Comparison of ENCODE assay signal across 9 mouse cellular contexts in genomic region chr15:103034043-103034806, GRCm38 (mm10). TPM values are rescaled to one million over a fixed set of nuclear protein-coding genes. Genes with fewer than 3 reads are reported as not detected.
DNase-seq lines count a peak whose midpoint lies in the region; ATAC-seq and TF ChIP-seq lines count a peak whose summit lies in the region.
"Had no signal": no experiment of that assay in that cellular context is flagged by ENCODE, and none has a peak within 500 bp of the region (broad histone marks: within the 10 kb centered on the region; RNA-seq: fewer than 3 reads in every experiment).

No protein-coding gene starts in this region.

- peak; percentile 56 to 83 for DNase-seq in adrenal gland, adult (ENCODE audit: inconsistent age in 2 of 2, low spot score in 1 of 2)
- no peak for DNase-seq in adrenal gland, adult 8-10 months
- no peak for DNase-seq in midbrain, embryonic 10.5 days (ENCODE audit: low spot score)
- DNase-seq in limb, embryonic 10.5 days (ENCODE audit: low spot score), result peak; percentile 62
- no peak for DNase-seq in stomach, postnatal 0 days (ENCODE audit: low spot score)
- DNase-seq in MN1 (ENCODE audit: low spot score), result no peak
- DNase-seq in cerebellum, adult 2 months, result no peak

- under 1% methylated on average over 24 of the region's 24 CpGs for WGBS in midbrain, embryonic 10.5 days
- 2% methylated on average over 24 of the region's 24 CpGs for WGBS in midbrain, embryonic 13.5 days
- WGBS in limb, embryonic 10.5 days, result 2% methylated on average over 24 of the region's 24 CpGs
- 3% methylated on average over 24 of the region's 24 CpGs for WGBS in stomach, postnatal 0 days
- WGBS in cerebellum, adult 2 months, result 1% methylated on average over 24 of the region's 24 CpGs

- peak overlapping the region; percentile 20 for H3K4me3 ChIP-seq in midbrain, embryonic 10.5 days
- H3K4me3 ChIP-seq in midbrain, embryonic 13.5 days (replicated peaks), result no peak overlapping the region
- peak overlapping the region; percentile 54 for H3K4me3 ChIP-seq in limb, embryonic 10.5 days
- H3K4me3 ChIP-seq in stomach, postnatal 0 days (ENCODE audit: low read depth, low read length), result peak overlapping the region; percentile 67
- H3K4me3 ChIP-seq in cerebellum, adult 2 months (replicated peaks; ENCODE audit: insufficient read depth, low read depth, low read length), result no peak overlapping the region
- H3K4me3 ChIP-seq: erythroblast, embryonic 14.5 days had no signal

- TF ChIP-seq CTCF in stomach, postnatal 0 days (IDR thresholded peaks at IDR 0.05; ENCODE audit: low read depth), result no peak
- no peak for TF ChIP-seq CTCF in cerebellum, adult 2 months (IDR thresholded peaks at IDR 0.05; ENCODE audit: borderline replicate concordance, insufficient read depth, low read depth, low read length)

- no peak for TF ChIP-seq POLR2A in cerebellum, adult 2 months (IDR thresholded peaks at IDR 0.05; ENCODE audit: borderline replicate concordance, insufficient read depth, low read length)

- no peak overlapping the region for H3K9ac ChIP-seq in midbrain, embryonic 13.5 days (replicated peaks)
- H3K9ac ChIP-seq in stomach, postnatal 0 days (ENCODE audit: low read length), result peak overlapping the region; percentile 81

- peaks cover 100% of the 10 kb centered on the region for H3K27me3 ChIP-seq in midbrain, embryonic 10.5 days (ENCODE audit: low read depth, poor library complexity, severe bottlenecking)
- H3K27me3 ChIP-seq in midbrain, embryonic 13.5 days, result peaks cover 100% of the 10 kb centered on the region
- peaks cover 99% of the 10 kb centered on the region for H3K27me3 ChIP-seq in limb, embryonic 10.5 days (ENCODE audit: low read depth, poor library complexity, severe bottlenecking)
- no peaks in the 10 kb centered on the region for H3K27me3 ChIP-seq in stomach, postnatal 0 days (ENCODE audit: control insufficient read depth, insufficient read depth, low read length)
- peaks cover 5% of the 10 kb centered on the region; the same call in 1 of the 2 replicates for H3K27me3 ChIP-seq in cerebellum, adult 2 months (ENCODE audit: control insufficient read depth, insufficient read depth, low read length)

- no peak for TF ChIP-seq EP300 in stomach, postnatal 0 days (optimal IDR thresholded peaks at IDR 0.05)

- H3K36me3 ChIP-seq in midbrain, embryonic 10.5 days, result no peaks in the 10 kb centered on the region
- no peaks in the 10 kb centered on the region for H3K36me3 ChIP-seq in midbrain, embryonic 13.5 days
- no peaks in the 10 kb centered on the region for H3K36me3 ChIP-seq in limb, embryonic 10.5 days
- no peaks in the 10 kb centered on the region for H3K36me3 ChIP-seq in stomach, postnatal 0 days (ENCODE audit: control insufficient read depth, insufficient read depth, low read length)

- no peaks in the 10 kb centered on the region for H3K9me3 ChIP-seq in midbrain, embryonic 10.5 days (replicated peaks)
- H3K9me3 ChIP-seq in midbrain, embryonic 13.5 days, result no peaks in the 10 kb centered on the region
- H3K9me3 ChIP-seq in limb, embryonic 10.5 days (replicated peaks), result no peaks in the 10 kb centered on the region
- no peaks in the 10 kb centered on the region for H3K9me3 ChIP-seq in stomach, postnatal 0 days (ENCODE audit: control insufficient read depth, low read length)

- no peak overlapping the region for H3K27ac ChIP-seq in midbrain, embryonic 10.5 days (replicated peaks)
- no peak overlapping the region for H3K27ac ChIP-seq in midbrain, embryonic 13.5 days
- peak overlapping the region; percentile 86 for H3K27ac ChIP-seq in limb, embryonic 10.5 days
- H3K27ac ChIP-seq in stomach, postnatal 0 days (replicated peaks), result peak overlapping the region; percentile 85
- no peak overlapping the region for H3K27ac ChIP-seq in cerebellum, adult 2 months (ENCODE audit: insufficient read depth, low read length)

- ATAC-seq in midbrain, embryonic 13.5 days, result no peak
- ATAC-seq in stomach, postnatal 0 days (ENCODE audit: low FRiP score, low TSS enrichment), result peak; percentile 73

- H3K4me1 ChIP-seq in midbrain, embryonic 10.5 days, result peaks cover 8% of the 10 kb centered on the region; the same call in 1 of the 2 replicates
- peaks cover 5% of the 10 kb centered on the region; the same call in 1 of the 2 replicates for H3K4me1 ChIP-seq in midbrain, embryonic 13.5 days (replicated peaks)
- H3K4me1 ChIP-seq in limb, embryonic 10.5 days, result peaks cover 81% of the 10 kb centered on the region
- H3K4me1 ChIP-seq in stomach, postnatal 0 days (replicated peaks; ENCODE audit: control insufficient read depth, insufficient read depth), result no peaks in the 10 kb centered on the region
- H3K4me1 ChIP-seq in cerebellum, adult 2 months (ENCODE audit: control insufficient read depth, insufficient read depth, low read length), result no peaks in the 10 kb centered on the region

- H3K4me2 ChIP-seq in midbrain, embryonic 13.5 days (replicated peaks), result no peak overlapping the region; the same call in 1 of the 2 replicates
- H3K4me2 ChIP-seq in stomach, postnatal 0 days (replicated peaks; ENCODE audit: low read depth), result peak overlapping the region; percentile 68

RNA-seq across cellular contexts. Expression of gene Hoxc4, which starts 15.5 kb away (rescaled TPM):
- 10 to 100 TPM in 2 of 4 experiments, 1 to 10 TPM in 2; 5.0 to 17.9 (median 10.8) TPM for total RNA-seq in adrenal gland, adult 8-10 months (2022)
- polyA plus RNA-seq in midbrain, embryonic 10.5 days (2016; fragmentation: Nextera tagmentation; extraction: Ambion mirVana), result not detected in 2 replicates
- 0.10 and 0.11 TPM in 2 replicates for polyA plus RNA-seq in midbrain, embryonic 13.5 days (2015; fragmentation: Nextera tagmentation; extraction: Ambion mirVana)
- polyA plus RNA-seq in limb, embryonic 10.5 days (2016; fragmentation: Nextera tagmentation; extraction: Ambion mirVana), result 9.1 and 9.8 TPM in 2 replicates
- polyA plus RNA-seq in stomach, postnatal 0 days (2015; fragmentation: Nextera tagmentation; extraction: Ambion mirVana), result 9.6 and 10.4 TPM in 2 replicates
- 3.9 and 4.5 TPM in 2 replicates for polyA plus RNA-seq in cerebellum, adult 2 months (2012; rRNA removed)

RNA-seq across cellular contexts. Expression of gene Hoxc6, which starts 36.2 kb away (rescaled TPM):
- 10 to 100 TPM; 52.9 to 79.0 (median 59.6) TPM for total RNA-seq in adrenal gland, adult 8-10 months (2022)
- not detected in 2 replicates for polyA plus RNA-seq in midbrain, embryonic 10.5 days (2016; fragmentation: Nextera tagmentation; extraction: Ambion mirVana)
- polyA plus RNA-seq in midbrain, embryonic 13.5 days (2015; fragmentation: Nextera tagmentation; extraction: Ambion mirVana), result not detected in 2 replicates
- polyA plus RNA-seq in limb, embryonic 10.5 days (2016; fragmentation: Nextera tagmentation; extraction: Ambion mirVana), result 10.1 and 10.2 TPM in 2 replicates
- 3.3 and 4.9 TPM in 2 replicates for polyA plus RNA-seq in stomach, postnatal 0 days (2015; fragmentation: Nextera tagmentation; extraction: Ambion mirVana)
- polyA plus RNA-seq in cerebellum, adult 2 months (2012; rRNA removed), result 0.16 and 0.25 TPM in 2 replicates
- polyA plus RNA-seq: erythroblast, embryonic 14.5 days had no signal

RNA-seq across cellular contexts. Expression of gene Hoxc8, which starts 43.8 kb away (rescaled TPM):
- total RNA-seq in adrenal gland, adult 8-10 months (2022), result 10 to 100 TPM; 30.1 to 35.8 (median 32.2) TPM
- not detected in 2 replicates for polyA plus RNA-seq in midbrain, embryonic 10.5 days (2016; fragmentation: Nextera tagmentation; extraction: Ambion mirVana)
- not detected in 2 replicates for polyA plus RNA-seq in midbrain, embryonic 13.5 days (2015; fragmentation: Nextera tagmentation; extraction: Ambion mirVana)
- polyA plus RNA-seq in limb, embryonic 10.5 days (2016; fragmentation: Nextera tagmentation; extraction: Ambion mirVana), result 5.1 and 6.0 TPM in 2 replicates
- polyA plus RNA-seq in stomach, postnatal 0 days (2015; fragmentation: Nextera tagmentation; extraction: Ambion mirVana), result 7.1 and 7.3 TPM in 2 replicates
- polyA plus RNA-seq in cerebellum, adult 2 months (2012; rRNA removed), result not detected in 2 replicates
- polyA plus RNA-seq: erythroblast, embryonic 14.5 days had no signal

RNA-seq across cellular contexts. Expression of gene Hoxc9, which starts 58.0 kb away (rescaled TPM):
- total RNA-seq in adrenal gland, adult 8-10 months (2022), result under 1 TPM; 0.52 to 0.99 (median 0.83) TPM
- polyA plus RNA-seq in midbrain, embryonic 10.5 days (2016; fragmentation: Nextera tagmentation; extraction: Ambion mirVana), result not detected in 2 replicates
- polyA plus RNA-seq in midbrain, embryonic 13.5 days (2015; fragmentation: Nextera tagmentation; extraction: Ambion mirVana), result not detected in 2 replicates
- polyA plus RNA-seq in limb, embryonic 10.5 days (2016; fragmentation: Nextera tagmentation; extraction: Ambion mirVana), result 4.4 and 6.9 TPM in 2 replicates
- polyA plus RNA-seq in stomach, postnatal 0 days (2015; fragmentation: Nextera tagmentation; extraction: Ambion mirVana), result not detected in 2 replicates
- polyA plus RNA-seq in cerebellum, adult 2 months (2012; rRNA removed), result not detected in 2 replicates
- polyA plus RNA-seq: erythroblast, embryonic 14.5 days had no signal

Comparison
In these comparisons a context has a peak if more than half of its experiments do, and no peak if none do; other contexts are left out.
1. DNase-seq: peak in adrenal gland, adult (2 of 2) and limb, embryonic 10.5 days (single experiment); none in adrenal gland, adult 8-10 months (single experiment), midbrain, embryonic 10.5 days (single experiment), stomach, postnatal 0 days (single experiment), MN1 (single experiment) and cerebellum, adult 2 months (0 of 2).
2. H3K4me3 ChIP-seq: peak in midbrain, embryonic 10.5 days (single experiment), limb, embryonic 10.5 days (single experiment) and stomach, postnatal 0 days (single experiment); none in midbrain, embryonic 13.5 days (single experiment) and cerebellum, adult 2 months (single experiment).
3. H3K27ac ChIP-seq: peak in limb, embryonic 10.5 days (single experiment) and stomach, postnatal 0 days (single experiment); none in midbrain, embryonic 10.5 days (single experiment), midbrain, embryonic 13.5 days (single experiment) and cerebellum, adult 2 months (single experiment).